Mouse (Mus musculus): ENCODE results near the gene Rbp1. TPM values are rescaled to one million over a fixed set of nuclear protein-coding genes. Genes with fewer than 3 reads are reported as not detected.

The Rbp1 gene
- total RNA-seq (2015), result 0.95 and 1.8 TPM in 2 replicates
- total RNA-seq (2017), result 0.21 and 0.95 TPM in 2 replicates

DNA sequence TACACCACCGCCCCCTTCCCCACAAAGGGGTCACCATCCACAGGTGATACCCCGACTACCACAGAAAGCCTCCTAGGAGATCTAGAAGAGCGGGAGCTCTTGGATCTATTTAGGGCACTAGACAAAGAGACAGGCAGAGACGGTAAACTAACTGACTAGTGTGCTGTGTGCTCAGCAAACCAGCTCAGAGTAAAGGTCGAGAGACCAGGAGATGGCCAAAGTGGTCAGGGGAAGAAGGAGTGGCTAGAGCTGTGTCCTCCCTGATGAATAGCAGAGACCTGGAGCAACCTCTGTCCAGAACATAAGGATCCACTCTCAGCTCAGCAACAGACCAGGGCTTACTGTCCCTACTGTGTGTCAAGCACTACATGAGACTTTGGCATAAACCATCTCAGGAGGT is at the start of gene Rbp1:
TSS of gene Rbp1 (plus strand) at position 306 of the 400 bp plus-strand sequence.
- ATAC-seq (replicated peaks; ENCODE audit: poor library complexity), result no peak

DNA sequence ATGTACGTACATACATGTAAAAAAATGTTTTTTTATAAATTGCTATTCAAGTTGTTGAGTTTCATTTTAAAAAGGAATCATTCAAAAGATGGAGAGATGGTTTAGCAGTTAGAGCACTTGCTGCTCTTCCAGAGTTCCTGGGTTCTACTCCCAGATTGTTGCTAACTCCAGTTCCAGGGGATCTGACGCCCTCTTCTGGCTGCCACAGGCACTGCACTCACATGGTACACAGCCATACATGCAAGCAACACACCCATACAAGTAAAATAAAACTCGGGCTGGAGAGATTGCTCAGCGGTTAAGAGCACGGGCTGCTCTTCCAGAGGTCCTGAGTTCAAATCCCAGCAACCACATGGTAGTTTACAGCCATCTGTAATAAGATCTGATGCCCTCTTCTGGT is 49.4 kb upstream of the Rbp1 start:
- no peak for ATAC-seq (replicated peaks; ENCODE audit: poor library complexity)

DNA sequence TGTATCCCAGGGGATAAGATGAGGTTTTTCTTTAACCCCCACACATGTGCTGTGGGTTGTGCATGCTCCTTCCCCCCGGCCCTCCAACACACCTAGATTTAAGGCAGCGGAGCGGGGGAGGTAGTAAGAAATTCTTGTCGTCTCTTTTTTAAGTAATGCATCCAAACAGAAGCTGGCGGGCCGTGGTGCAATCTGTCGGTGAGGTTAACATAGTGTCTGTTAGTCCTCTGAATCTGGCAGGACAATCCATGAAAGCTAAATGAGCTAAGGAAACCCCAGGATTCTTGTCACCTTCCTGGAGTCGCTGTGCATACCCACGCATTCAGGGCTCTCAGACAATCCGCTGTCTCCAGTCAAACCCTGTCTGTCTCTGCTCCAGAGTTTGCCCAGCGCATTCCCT is 47.9 kb upstream of the Rbp1 start:
- no peak for ATAC-seq (replicated peaks; ENCODE audit: poor library complexity)

DNA sequence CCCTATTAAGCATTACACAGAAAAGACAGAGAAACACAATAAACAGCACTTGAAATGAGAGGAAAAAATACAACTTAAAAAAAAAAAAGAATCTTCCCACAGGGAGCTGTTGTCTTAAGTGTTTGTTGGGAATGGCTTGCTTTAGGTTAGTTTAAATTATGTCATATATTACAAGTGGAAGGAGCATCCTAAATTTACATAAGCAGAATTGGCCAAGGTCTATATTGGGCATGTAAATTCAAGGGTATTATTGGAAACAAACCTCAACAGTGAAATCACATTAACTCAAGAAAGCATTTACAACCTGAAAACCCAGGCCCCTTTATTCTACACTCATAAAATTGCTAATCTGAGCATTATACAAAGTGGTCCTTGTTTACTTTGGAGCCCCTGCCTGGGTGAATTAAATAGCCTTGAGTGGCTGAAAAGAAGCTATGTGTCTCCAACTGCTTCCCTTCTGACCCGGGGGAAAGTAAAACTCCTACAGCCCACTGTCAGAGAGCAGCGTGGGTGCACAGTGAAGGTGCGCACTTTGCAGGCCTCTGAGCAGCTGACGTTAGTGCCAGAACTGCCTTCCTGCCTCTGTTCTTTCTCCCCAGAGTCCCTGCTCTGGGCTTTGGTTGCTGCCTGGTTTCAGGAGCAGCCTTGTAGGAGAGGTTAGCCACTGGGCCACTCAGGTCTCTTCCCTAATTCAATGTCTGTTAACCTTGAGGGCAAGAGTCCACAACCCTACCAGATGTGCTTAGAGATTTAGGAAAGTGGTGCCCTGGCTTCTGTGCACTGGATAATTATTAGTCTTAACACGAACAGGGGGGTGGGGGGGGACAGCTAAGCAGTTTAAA is 47.2 kb upstream of the Rbp1 start:
- ATAC-seq (replicated peaks; ENCODE audit: poor library complexity), result no peak

DNA sequence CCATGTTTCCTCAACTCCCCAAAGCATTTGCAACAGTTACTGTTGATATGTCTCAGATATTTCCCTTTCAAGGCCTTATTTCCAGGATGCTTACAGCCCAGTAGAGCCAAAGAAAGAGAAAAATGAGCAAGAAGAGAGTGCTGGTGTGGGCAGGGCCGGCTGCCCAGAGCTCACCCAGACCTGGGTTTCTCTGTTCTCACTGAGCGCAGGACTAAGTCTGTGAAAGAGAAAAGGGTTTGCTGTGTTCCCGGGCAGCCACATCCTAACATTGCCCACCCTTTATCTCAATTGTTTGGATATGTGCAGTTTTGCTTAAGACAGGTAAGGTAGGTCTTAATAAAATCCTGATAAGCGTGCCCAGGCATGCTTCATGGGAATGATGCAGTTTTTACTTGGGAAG is 43.0 kb upstream of the Rbp1 start:
- no peak for ATAC-seq (replicated peaks; ENCODE audit: poor library complexity)

DNA sequence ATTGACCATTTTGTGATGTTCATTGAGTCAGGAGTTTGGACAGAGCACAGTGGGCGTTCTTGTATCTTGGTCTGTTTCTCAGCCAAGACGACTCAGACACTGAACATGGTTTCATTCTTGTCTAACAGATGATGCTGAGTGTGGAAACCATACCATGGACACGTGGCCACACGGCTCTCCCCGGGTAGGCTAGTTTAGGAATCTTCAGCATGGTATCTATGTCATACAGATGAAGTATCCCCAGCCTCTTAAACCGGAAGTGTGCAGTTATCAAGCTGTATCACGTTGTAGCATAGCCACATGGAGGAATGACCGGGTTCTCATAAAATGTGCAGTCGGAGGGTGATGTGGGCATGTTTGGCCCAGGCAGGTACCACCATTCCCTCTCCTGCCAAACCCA is 42.2 kb upstream of the Rbp1 start:
- peak; percentile 39; the same call in 1 of the 2 replicates for ATAC-seq (replicated peaks; ENCODE audit: poor library complexity)

DNA sequence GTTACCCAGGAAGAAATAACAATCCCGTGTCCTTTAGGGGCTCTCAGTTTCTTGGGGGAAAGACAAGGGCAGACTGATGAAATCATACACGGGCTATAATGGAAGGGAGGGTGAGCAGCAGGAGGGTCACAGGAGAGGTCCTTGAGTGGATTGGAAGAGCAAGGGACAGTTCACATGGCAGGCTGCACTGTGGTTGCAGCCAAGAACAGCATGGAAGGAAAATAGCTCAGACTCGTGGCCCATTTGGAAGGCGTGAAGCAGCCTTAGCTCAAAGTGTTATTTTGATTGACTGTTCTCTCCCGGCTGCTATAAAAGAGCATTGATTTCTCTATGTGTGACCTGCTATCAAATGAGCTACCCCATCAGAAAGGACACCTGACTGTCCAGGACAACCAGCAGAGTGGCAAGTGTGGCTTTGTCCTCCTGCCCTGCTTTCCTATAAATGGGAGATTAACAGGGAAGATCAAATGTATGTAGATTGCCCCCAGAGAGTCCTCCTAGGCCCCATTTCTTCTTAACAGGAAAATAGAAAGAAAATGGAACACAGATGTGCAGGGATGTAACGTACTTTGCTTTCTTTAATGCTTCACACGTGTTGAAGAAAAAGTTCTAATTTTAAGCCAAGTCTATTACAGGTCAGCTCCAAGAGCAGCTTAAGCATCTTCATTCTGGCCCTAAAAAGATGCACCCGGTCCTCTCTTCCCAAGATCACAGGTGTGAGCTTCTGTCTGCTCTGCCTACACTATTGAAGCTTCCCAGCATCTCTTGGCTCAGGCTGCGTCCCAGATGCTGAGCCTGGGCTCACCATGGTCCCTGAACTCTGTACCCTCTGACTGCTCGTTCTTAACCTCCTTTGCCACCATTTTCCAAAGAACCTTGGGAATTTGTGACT is 34.8 kb upstream of the Rbp1 start:
- no peak for ATAC-seq (replicated peaks; ENCODE audit: poor library complexity)

DNA sequence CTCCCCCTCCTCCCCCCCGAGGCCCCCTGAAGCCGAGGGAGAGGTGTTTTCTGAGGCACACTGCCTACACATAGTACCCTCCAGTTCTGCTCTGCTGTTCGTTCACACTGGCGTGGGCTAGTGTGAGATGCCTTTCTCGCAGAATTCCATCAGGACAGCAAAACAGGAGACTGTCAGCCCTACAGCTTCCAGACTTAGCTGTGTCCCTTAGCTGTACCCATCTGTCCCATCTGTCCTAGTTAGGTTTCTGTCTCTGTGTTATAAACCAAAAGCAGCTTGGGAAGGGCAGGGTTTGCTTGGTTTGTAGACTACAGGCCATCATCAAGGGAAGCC is 34.2 kb upstream of the Rbp1 start:
- no peak for ATAC-seq (replicated peaks; ENCODE audit: poor library complexity)

DNA sequence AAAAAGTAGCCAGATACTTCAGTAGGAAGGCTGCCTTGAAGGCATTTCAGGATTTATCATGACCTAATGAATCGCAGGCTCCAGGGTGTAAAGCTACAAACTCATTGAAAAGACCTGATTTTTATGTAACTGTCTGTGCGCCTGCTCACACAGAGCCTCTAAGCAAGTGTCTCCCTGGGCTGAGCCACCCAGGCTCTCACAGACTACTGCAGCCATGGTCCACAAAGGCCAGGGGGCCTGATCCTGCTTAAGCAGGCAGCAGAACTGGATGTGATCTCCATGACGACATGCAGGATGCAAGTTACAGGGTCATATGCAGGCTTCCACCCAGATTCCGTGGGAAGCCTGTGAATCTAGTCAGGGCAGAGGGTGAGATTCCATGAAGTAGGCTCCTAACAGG is 29.3 kb upstream of the Rbp1 start:
- ATAC-seq (replicated peaks; ENCODE audit: poor library complexity), result no peak

DNA sequence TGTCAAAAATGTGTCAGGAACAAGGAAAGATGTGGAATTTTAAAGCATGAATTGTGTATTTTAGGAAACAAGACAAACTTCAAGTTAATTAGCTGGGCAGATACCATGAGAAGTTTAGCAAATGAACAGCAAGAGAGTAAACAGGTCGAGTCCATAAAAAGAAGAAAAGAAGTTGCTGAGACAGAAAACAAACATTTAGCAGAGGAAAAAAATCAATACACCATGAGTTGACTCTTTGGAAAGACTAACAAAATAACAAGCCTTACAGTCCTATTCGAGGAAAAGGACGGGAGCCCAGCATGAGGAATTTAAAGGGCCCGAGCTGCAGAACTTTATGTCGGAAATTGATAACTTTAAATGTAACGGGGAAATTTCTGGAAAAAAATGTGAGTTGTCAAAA is 25.6 kb upstream of the Rbp1 start:
- no peak for ATAC-seq (replicated peaks; ENCODE audit: poor library complexity)

DNA sequence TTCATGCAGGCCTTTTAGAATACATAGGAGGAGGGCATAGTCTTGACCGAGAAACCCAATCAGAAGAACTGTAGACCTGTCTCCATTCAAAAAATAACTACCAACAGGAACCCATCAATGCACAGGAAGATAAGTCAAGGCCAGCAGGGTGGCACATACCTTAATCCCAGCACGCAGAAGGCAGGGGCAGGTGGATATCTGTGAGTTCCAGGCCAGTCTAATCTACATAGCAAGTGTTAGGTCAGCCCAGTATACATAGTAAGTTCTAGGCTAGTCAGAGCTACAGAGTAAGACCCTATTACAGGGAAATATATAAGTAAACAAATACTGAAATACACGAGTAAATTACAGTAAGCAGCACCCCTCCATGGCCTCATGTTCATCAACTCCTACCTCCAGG is 24.9 kb upstream of the Rbp1 start:
- ATAC-seq (replicated peaks; ENCODE audit: poor library complexity), result no peak

DNA sequence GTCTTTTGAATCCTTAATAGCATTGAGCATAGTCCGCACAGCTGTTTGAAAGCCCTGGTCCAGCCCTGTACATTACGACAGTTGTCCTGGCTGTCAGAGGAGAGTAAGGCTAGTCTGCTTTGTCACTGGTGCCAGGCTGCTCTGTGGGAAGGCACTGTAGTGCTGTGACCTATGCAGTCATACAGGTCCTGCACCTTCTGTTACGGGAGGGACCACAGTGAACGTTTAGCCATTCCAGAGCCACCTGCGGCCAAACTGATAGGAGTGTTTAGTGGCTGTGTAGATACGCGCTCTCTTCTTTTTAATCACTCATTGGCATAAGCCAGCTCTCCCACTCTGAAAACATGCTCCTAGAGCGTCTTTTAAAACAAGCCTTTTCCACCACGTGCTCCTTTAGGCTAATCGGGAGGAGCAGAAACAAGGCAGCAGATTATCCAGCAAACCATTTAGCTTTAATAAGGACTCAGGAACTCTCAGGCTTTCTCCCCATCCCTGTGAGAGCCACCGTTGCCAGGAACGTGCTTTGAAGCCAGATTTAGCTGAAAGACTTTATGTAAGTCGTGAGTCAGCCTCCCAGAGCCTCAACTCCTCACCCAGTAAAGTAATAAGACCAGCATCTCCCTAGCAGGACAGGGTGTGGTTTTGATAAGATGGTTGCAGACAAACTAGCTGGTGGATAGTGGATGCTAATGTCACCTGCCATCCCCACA is 22.4 kb upstream of the Rbp1 start:
- no peak for ATAC-seq (replicated peaks; ENCODE audit: poor library complexity)

DNA sequence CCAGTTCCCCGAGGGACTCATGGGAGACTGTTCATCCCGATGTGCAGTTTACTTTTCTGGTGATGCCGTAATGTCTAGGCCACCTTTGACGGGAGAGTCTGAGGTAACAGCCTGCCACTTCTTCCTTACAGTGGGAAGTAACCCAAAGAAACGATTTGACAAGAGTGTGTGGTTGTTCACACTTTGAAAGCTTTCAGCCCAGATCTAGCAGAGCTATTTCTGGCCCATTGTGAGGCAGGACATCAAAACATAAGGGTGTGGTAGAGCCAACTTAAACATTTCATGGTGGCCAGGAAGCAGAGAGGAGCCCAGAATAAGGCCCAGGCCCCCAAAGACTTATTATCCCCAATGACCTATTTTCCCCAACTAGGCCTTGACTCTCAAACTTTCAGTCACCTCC is 21.1 kb upstream of the Rbp1 start:
- ATAC-seq (replicated peaks; ENCODE audit: poor library complexity), result no peak

DNA sequence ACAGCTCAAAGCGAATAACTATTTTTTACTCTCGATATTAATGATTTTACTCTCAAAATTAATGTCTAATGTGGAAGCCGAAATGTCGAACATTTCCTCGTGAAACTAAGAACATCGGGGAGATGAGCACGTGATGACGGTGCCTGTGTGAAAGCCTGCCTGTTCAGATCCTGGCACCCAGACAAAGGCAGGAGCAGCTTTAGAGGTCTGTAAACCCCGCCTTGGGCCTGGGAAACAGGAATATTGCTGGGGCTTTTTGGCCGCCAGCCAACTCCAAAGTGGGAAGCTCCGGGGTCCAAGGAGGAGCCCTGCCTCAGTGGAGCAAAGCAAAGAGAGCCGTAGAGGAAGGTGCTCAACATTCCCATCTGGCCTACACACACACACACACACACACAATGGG is 15.0 kb upstream of the Rbp1 start:
- no peak for ATAC-seq (replicated peaks; ENCODE audit: poor library complexity)

DNA sequence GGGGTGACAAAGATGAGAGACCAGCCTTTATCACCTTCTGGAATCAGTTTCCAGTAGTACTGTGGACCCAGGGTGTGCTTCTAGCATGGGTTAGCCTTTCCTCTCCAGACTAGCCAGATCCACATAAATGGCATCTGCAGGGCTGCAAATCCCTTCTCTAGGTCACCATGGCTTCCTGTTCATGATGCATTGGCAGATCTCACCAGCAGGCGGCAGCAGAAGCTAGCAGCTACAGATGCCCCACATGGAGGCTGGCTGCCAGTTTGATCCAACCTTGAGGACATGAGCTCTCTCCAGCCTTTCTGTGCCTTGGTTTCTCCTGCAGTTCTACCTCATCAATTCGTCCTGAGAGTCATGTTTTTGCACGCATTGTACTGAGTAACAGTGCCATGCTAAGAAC is 13.6 kb upstream of the Rbp1 start:
- ATAC-seq (replicated peaks; ENCODE audit: poor library complexity), result peak; percentile 95

DNA sequence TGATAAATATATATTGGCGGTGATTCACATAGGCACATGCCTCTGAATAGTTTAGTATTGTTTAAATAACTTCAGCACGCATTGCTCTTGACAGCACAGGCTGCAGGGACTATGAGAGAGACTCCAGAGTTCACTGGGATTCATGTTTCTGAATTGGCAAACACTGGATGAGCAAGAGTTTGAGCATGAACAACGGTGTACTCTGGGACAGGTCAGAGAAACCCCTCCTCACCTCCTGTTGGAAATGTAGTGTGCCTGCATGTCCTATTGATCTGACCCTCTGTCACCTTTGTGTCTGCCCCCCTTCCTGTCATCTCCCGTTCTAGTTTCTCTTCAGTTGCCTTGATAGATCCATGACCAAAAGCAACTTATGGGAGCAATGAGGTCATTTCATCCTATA is 7.3 kb upstream of the Rbp1 start:
- ATAC-seq (replicated peaks; ENCODE audit: poor library complexity), result no peak

DNA sequence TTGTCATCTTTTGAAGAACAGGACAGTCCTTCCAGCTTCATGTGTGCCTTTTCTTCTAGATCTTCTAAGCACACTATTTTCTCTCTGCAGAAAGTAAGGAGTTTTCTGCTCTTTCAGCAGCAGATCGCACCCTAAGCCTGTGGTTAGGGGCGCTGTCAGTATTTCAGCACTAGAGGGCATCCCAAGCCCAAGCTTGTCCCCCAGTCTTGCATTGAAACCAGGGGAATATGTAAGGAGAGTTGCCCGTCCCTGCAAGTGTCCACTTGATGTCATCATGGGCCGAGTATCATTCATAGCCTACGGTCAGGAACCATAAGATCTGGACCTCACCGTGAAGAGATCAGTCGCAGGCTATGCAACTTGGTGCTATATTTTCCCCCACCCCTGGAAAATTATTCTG is 4.8 kb upstream of the Rbp1 start:
- peak; percentile 73 for ATAC-seq (replicated peaks; ENCODE audit: poor library complexity)

DNA sequence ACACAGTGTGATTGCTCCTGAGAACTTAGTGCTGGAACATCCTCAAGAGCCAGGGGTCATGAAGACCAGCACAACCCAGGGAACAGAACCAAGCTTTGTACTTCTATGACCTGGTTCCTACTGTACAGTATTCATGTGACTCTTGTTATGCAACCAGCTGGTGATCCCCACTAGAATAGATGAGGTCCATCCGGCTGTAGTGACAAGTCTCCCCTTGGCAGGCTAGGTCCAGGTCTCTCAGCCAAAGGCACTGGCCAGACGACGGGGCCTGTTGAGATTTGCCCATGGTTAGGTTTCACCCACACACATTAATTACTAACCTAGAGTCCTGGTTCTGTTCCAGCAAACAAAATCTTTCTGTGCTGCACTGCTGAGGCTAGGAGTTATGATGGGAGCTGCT is 4.4 kb upstream of the Rbp1 start:
- no peak for ATAC-seq (replicated peaks; ENCODE audit: poor library complexity)

DNA sequence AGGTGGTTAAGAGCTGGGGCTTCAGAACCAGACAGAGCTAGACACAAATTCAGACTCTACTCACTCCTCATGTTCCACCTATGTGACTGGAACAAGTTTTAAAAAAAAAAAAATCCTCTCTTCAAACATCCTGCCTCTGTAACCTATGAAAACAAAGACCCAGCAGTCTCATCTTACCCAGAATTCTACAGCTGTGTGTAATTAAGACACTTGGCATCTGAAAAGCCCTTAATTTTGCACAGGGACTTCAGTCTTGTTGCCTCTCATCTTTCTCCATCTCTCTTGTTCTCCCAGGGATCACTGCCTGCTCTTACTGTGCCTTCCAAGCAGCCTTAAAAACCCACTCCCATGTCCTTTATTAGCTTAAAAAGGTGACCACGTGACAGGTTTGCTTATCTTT is 2.1 kb upstream of the Rbp1 start:
- ATAC-seq (replicated peaks; ENCODE audit: poor library complexity), result no peak

DNA sequence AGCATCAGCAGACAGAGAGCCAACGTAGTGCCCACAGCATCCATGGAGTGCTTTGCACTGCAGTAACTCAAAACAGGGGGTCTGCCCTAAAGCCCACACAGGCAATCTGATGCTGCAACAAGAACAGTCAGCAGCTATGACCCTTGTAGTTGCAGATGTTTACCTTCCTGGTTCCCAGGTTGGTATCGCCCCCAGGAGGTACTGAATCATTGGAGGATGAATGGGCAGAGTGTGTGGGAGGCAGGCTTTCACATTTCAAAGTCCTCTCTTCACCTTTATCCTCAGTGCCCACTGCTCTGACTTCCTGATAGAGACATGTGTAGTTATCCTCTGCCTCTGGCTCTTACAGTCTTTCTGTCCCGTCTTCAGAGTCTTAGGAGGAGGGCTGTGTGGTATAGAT is 858 bp upstream of the Rbp1 start:
- no peak for ATAC-seq (replicated peaks; ENCODE audit: poor library complexity)

DNA sequence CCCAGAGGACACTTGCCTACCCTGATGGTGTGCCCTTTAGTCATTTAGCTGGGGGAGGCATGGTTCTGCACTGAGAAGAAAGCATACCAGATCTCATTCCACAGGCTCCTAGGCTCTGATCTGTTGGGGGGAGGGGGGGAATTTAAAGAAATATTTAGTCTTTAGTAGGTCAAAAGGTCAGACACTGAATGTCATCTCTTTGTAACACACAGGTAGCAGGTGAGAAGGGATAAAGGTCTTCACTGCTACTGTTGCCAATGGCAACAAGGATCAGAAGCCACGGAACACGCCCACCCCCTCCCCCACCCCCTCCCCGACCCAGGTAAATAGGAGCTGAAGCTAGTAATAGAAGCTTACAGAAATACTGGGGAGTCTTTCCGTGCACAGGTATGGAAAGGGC is 930 bp downstream of the Rbp1 start:
- no peak for ATAC-seq (replicated peaks; ENCODE audit: poor library complexity)

DNA sequence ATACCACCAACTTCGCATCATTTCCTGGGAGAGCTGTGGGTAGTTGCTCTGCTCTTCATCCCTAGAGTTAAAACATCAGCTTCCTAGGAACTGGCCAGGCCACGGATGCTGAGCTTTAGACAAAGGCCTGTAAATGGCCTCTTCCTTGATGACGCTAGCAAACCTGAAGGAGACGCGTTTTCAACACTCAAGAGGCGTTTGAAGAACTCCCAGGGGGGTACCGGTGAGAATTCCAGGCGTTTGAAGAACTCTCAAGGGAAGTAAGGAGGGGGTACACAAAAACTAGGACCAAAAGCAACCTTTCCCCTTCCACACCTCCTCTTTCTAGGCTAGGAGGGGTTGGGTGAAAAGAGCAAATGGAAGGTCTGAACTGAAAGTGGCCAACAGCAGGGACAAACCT is 1.5 kb downstream of the Rbp1 start:
- ATAC-seq (replicated peaks; ENCODE audit: poor library complexity), result no peak
